Mouse (Mus musculus) MN1 (cell line): ENCODE results near the gene Tubgcp6.

ENCODE experiments used
- DNase-seq: peaks from one replicate; pipeline ENCODE4 v3.0.0-alpha.2; 2016; ENCODE audit warnings: low spot score

The Tubgcp6 gene

GRCm38 (mm10) chr15:89102646-89103045 lies 20.3 kb downstream of the Tubgcp6 start:
- no peak for DNase-seq

GRCm38 (mm10) chr15:89100823-89101222 lies 22.1 kb downstream of the Tubgcp6 start:
- DNase-seq = no peak

- no peak for DNase-seq
Measured at GRCm38 (mm10) chr15:89098616-89099015, 24.3 kb downstream of the Tubgcp6 start.

- no peak for DNase-seq
Measured at GRCm38 (mm10) chr15:89097450-89097849, 25.5 kb downstream of the Tubgcp6 start.

- no peak for DNase-seq
Measured at GRCm38 (mm10) chr15:89092181-89092580, 30.7 kb downstream of the Tubgcp6 start.

GRCm38 (mm10) chr15:89090662-89091061 lies 32.2 kb downstream of the Tubgcp6 start:
- DNase-seq = peak; percentile 51

GRCm38 (mm10) chr15:89089248-89090051 lies 33.5 kb downstream of the Tubgcp6 start:
- peak; percentile 70 for DNase-seq

GRCm38 (mm10) chr15:89088607-89089247 lies 34.2 kb downstream of the Tubgcp6 start, which contains the start of gene Selenoo:
Selenoo (plus strand) TSS chr15:89089084.
- peak; percentile 95 for DNase-seq

GRCm38 (mm10) chr15:89084826-89085225 lies 38.1 kb downstream of the Tubgcp6 start:
- DNase-seq = no peak

- no peak for DNase-seq
Measured at GRCm38 (mm10) chr15:89083906-89084305, 39.0 kb downstream of the Tubgcp6 start.

GRCm38 (mm10) chr15:89078208-89078836 lies 44.6 kb downstream of the Tubgcp6 start:
- peak; percentile 90 for DNase-seq

- DNase-seq = peak; percentile 71
Measured at GRCm38 (mm10) chr15:89076156-89076731, 46.7 kb downstream of the Tubgcp6 start.

- peak; percentile 95 for DNase-seq
Measured at GRCm38 (mm10) chr15:89075478-89076147, 47.3 kb downstream of the Tubgcp6 start.

- DNase-seq = peak; percentile 51
Measured at GRCm38 (mm10) chr15:89074613-89075477, 48.1 kb downstream of the Tubgcp6 start, which contains the start of gene Trabd. Trabd (plus strand) TSS chr15:89075124.

- peak; percentile 57 for DNase-seq
Measured at GRCm38 (mm10) chr15:89073993-89074603, 48.8 kb downstream of the Tubgcp6 start.

- no peak for DNase-seq
Measured at GRCm38 (mm10) chr15:89070606-89071005, 52.3 kb downstream of the Tubgcp6 start.

GRCm38 (mm10) chr15:89069336-89069840 lies 53.5 kb downstream of the Tubgcp6 start:
- no peak for DNase-seq

- DNase-seq = no peak
Measured at GRCm38 (mm10) chr15:89068226-89068625, 54.7 kb downstream of the Tubgcp6 start.

GRCm38 (mm10) chr15:89067609-89068008 lies 55.3 kb downstream of the Tubgcp6 start:
- DNase-seq = no peak

GRCm38 (mm10) chr15:89064891-89065290 lies 58.0 kb downstream of the Tubgcp6 start:
- DNase-seq = no peak
